Mouse (Mus musculus): ENCODE data around the gene Crisp1. TPM values are rescaled to one million over a fixed set of nuclear protein-coding genes. Genes with fewer than 3 reads are reported as not detected.

The Crisp1 gene
- 0.17 TPM in 1 of 2 replicates, not detected in the other for polyA plus RNA-seq (2015; fragmentation: Nextera tagmentation; extraction: Ambion mirVana)

GRCm38 (mm10) chr17:40319062-40319461 is at the start of gene Crisp1:
Crisp1 (minus strand) TSS chr17:40319207.
- 76% methylated on average over 2 of the region's 2 CpGs for WGBS

GRCm38 (mm10) chr17:40342497-40343009 is 23.5 kb upstream of the Crisp1 start:
- Histone ChIP-seq H3K36me3 (ENCODE audit: control insufficient read depth, insufficient read depth, low read length) (no peaks in the 10 kb centered on the region), H3K27ac (ENCODE audit: low read depth, low read length) (no peak overlapping the region), H3K9ac (ENCODE audit: low read depth, low read length) (no peak overlapping the region), H3K4me1 (ENCODE audit: control insufficient read depth, insufficient read depth, low read depth, low read length) (no peaks in the 10 kb centered on the region), H3K4me2 (ENCODE audit: low read length) (no peak overlapping the region), H3K9me3 (ENCODE audit: control insufficient read depth, low read length) (no peaks in the 10 kb centered on the region), H3K27me3 (replicated peaks; ENCODE audit: control insufficient read depth, insufficient read depth, low read length) (no peaks in the 10 kb centered on the region), H3K4me3 (ENCODE audit: low read length) (no peak overlapping the region)
- 67% methylated on average over 3 of the region's 3 CpGs for WGBS
- ATAC-seq = no peak

More at GRCm38 (mm10) chr17:40319062-40319461, at the start of gene Crisp1:
- Histone ChIP-seq H3K36me3 (ENCODE audit: control insufficient read depth, insufficient read depth, low read length) (no peaks in the 10 kb centered on the region), H3K27ac (ENCODE audit: low read depth, low read length) (no peak within 1 kb of the TSS), H3K4me2 (ENCODE audit: low read length) (no peak within 1 kb of the TSS), H3K4me3 (ENCODE audit: low read length) (no peak within 1 kb of the TSS), H3K27me3 (replicated peaks; ENCODE audit: control insufficient read depth, insufficient read depth, low read length) (no peaks in the 10 kb centered on the region), H3K4me1 (ENCODE audit: control insufficient read depth, insufficient read depth, low read depth, low read length) (no peaks in the 10 kb centered on the region), H3K9ac (ENCODE audit: low read depth, low read length) (no peak within 1 kb of the TSS), H3K9me3 (ENCODE audit: control insufficient read depth, low read length) (no peaks in the 10 kb centered on the region)
- ATAC-seq = no peak

- Histone ChIP-seq H3K9ac (ENCODE audit: low read depth, low read length) (no peak overlapping the region), H3K9me3 (ENCODE audit: control insufficient read depth, low read length) (no peaks in the 10 kb centered on the region), H3K4me1 (ENCODE audit: control insufficient read depth, insufficient read depth, low read depth, low read length) (no peaks in the 10 kb centered on the region), H3K4me2 (ENCODE audit: low read length) (no peak overlapping the region), H3K36me3 (ENCODE audit: control insufficient read depth, insufficient read depth, low read length) (no peaks in the 10 kb centered on the region), H3K4me3 (ENCODE audit: low read length) (no peak overlapping the region), H3K27ac (ENCODE audit: low read depth, low read length) (no peak overlapping the region), H3K27me3 (replicated peaks; ENCODE audit: control insufficient read depth, insufficient read depth, low read length) (no peaks in the 10 kb centered on the region)
- WGBS = 69% methylated on average over 2 of the region's 2 CpGs
- ATAC-seq = no peak
These were observed 33.6 kb downstream of the Crisp1 start for GRCm38 (mm10) chr17:40285435-40285834.

DNA sequence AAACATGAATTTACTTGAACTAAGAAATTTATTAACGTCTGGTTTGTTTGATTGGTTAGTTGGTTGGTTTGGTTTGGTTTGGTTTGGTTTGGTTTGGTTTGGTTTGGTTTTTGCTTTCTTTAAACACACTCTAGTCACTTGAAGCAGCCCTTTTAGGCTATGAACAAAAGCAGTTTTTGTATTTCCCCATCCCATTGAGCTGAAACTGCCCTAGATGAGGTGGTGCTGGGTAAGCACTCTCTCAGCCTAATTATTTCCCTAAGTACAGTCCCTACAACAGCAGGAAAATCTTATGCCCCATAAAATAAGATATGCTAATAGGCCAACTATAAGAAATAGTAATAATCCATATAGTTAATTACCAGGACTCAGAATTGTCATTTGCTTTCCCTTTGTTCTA is 43.5 kb downstream of the Crisp1 start:
- ATAC-seq = no peak

DNA sequence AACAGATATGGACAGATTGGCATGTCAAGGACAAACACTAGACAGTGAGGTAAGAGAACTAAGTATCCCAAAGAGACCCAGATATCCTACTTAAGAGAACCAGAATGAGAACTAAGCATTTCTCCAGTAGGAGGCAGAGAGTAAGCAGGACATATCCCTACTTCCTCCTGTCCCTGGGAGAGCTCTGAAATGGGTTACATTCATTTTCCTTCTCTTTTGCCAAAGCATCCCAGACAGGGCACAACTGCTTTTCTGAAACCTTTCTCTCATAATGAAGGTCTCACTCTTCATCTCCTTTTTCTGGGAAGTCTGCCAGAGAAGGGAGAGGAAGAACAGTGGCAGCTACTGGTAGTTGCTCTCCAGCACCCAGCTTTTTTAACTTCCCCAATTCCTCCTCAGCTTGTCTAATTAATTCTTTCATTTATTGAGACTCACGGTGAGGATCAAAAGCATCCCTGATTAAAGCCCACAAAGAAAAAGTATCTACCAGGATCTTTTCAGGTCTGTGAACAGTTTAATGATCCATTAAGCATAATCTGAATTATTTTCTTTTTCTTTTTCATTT is 44.0 kb downstream of the Crisp1 start:
- H3K27me3 ChIP-seq (replicated peaks; ENCODE audit: control insufficient read depth, insufficient read depth, low read length) = no peaks in the 10 kb centered on the region
- 34% methylated on average over 1 of the region's 1 CpGs for WGBS
- H3K4me2 ChIP-seq (ENCODE audit: low read length) = no peak overlapping the region
- H3K4me3 ChIP-seq (ENCODE audit: low read length) = no peak overlapping the region
- H3K9ac ChIP-seq (ENCODE audit: low read depth, low read length) = no peak overlapping the region
- H3K36me3 ChIP-seq (ENCODE audit: control insufficient read depth, insufficient read depth, low read length) = no peaks in the 10 kb centered on the region
- ATAC-seq = no peak
- H3K4me1 ChIP-seq (ENCODE audit: control insufficient read depth, insufficient read depth, low read depth, low read length) = no peaks in the 10 kb centered on the region
- no peaks in the 10 kb centered on the region for H3K9me3 ChIP-seq (ENCODE audit: control insufficient read depth, low read length)
- H3K27ac ChIP-seq (ENCODE audit: low read depth, low read length) = no peak overlapping the region

More for the DNA sequence above, 43.5 kb downstream of the Crisp1 start:
- Histone ChIP-seq H3K27ac (ENCODE audit: low read depth, low read length) (no peak overlapping the region), H3K27me3 (replicated peaks; ENCODE audit: control insufficient read depth, insufficient read depth, low read length) (no peaks in the 10 kb centered on the region), H3K9me3 (ENCODE audit: control insufficient read depth, low read length) (no peaks in the 10 kb centered on the region), H3K4me2 (ENCODE audit: low read length) (no peak overlapping the region), H3K4me3 (ENCODE audit: low read length) (no peak overlapping the region), H3K4me1 (ENCODE audit: control insufficient read depth, insufficient read depth, low read depth, low read length) (no peaks in the 10 kb centered on the region), H3K36me3 (ENCODE audit: control insufficient read depth, insufficient read depth, low read length) (no peaks in the 10 kb centered on the region), H3K9ac (ENCODE audit: low read depth, low read length) (no peak overlapping the region)
- 74% methylated on average over 1 of the region's 1 CpGs for WGBS

- Histone ChIP-seq H3K4me1 (ENCODE audit: control insufficient read depth, insufficient read depth, low read depth, low read length) (no peaks in the 10 kb centered on the region), H3K27me3 (replicated peaks; ENCODE audit: control insufficient read depth, insufficient read depth, low read length) (no peaks in the 10 kb centered on the region), H3K36me3 (ENCODE audit: control insufficient read depth, insufficient read depth, low read length) (no peaks in the 10 kb centered on the region), H3K9ac (ENCODE audit: low read depth, low read length) (no peak overlapping the region), H3K9me3 (ENCODE audit: control insufficient read depth, low read length) (no peaks in the 10 kb centered on the region), H3K4me3 (ENCODE audit: low read length) (no peak overlapping the region), H3K27ac (ENCODE audit: low read depth, low read length) (no peak overlapping the region), H3K4me2 (ENCODE audit: low read length) (no peak overlapping the region)
- ATAC-seq = no peak
- 91% methylated on average over 1 of the region's 1 CpGs for WGBS
These were observed 66.5 kb downstream of the Crisp1 start for GRCm38 (mm10) chr17:40252487-40252886.

Other genes with a start within 250 kb of the Crisp1 start
- not detected in 2 replicates for gene AC192777.2, start 223.8 kb downstream of the Crisp1 start, polyA plus RNA-seq (2015; fragmentation: Nextera tagmentation; extraction: Ambion mirVana)
- gene Pgk2, start 110.6 kb downstream of the Crisp1 start, polyA plus RNA-seq (2015; fragmentation: Nextera tagmentation; extraction: Ambion mirVana) = not detected in 2 replicates
- not detected in 2 replicates for gene Crisp3, start 76.9 kb downstream of the Crisp1 start, polyA plus RNA-seq (2015; fragmentation: Nextera tagmentation; extraction: Ambion mirVana)
- not detected in 2 replicates for gene Esp8, start 200.8 kb upstream of the Crisp1 start, polyA plus RNA-seq (2015; fragmentation: Nextera tagmentation; extraction: Ambion mirVana)
- not detected in 2 replicates for gene Esp6, start 242.3 kb upstream of the Crisp1 start, polyA plus RNA-seq (2015; fragmentation: Nextera tagmentation; extraction: Ambion mirVana)